Mouse (Mus musculus): ENCODE results near the gene Tmtc1. TPM values are rescaled to one million over a fixed set of nuclear protein-coding genes. Genes with fewer than 3 reads are reported as not detected.

Tmtc1 gene
- polyA plus RNA-seq, 1 experiment from 2014 or later, result 0.66 TPM

DNA sequence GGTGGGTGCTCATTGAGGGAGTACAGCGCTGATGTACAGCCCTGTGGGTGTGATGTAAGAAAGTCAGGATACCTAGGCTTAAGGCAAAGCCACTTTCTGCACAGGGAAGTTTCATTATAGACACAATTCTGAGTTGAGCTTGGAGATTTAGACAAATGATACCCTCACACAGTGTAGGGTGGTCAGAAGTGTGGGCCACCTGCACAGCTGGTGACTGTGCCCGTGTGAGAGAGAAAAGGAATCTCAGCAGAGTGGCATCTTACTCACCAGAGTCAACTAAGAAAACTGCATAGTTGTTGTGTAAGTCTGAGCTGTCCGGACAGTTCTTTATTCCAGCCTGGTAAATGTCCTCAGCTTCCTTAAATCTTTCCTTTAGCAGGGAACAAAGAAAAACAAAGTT is 195.0 kb downstream of the Tmtc1 start:
- 69% methylated on average over 3 of the region's 3 CpGs for WGBS
- Histone ChIP-seq H3K9ac (ENCODE audit: low read depth, low read length) (no peak overlapping the region), H3K4me3 (ENCODE audit: low read length) (no peak overlapping the region), H3K4me2 (ENCODE audit: low read depth, low read length) (no peak overlapping the region), H3K27ac (ENCODE audit: low read length) (no peak overlapping the region), H3K4me1 (ENCODE audit: control insufficient read depth, insufficient read depth, low read length) (peaks cover 5% of the 10 kb centered on the region; the same call in 1 of the 2 replicates), H3K36me3 (ENCODE audit: control insufficient read depth, insufficient read depth, low read length) (no peaks in the 10 kb centered on the region), H3K9me3 (ENCODE audit: control insufficient read depth, low read length) (no peaks in the 10 kb centered on the region), H3K27me3 (replicated peaks; ENCODE audit: control insufficient read depth, insufficient read depth, low read length) (no peaks in the 10 kb centered on the region)
- ATAC-seq, result no peak

DNA sequence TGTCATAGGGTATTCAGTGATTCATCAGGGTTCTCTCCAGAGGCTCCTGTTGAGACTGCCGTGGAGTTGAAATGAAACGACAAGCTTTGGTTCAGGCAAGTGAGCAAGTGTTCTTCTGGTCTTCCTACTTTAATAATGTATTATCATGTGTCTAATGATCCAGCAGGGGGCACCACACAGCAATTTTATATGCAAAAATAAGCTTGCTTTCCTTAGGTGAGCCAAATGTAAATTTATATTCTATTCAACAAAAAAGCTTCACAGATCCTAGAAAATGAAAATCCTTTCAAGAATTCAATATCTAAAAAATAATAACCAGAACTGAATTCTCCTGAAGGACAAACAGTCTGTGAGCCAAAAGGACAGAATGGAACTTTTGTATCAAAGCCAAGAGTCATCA is 195.6 kb downstream of the Tmtc1 start:
- no peak overlapping the region for H3K9ac ChIP-seq (ENCODE audit: low read depth, low read length)
- no peaks in the 10 kb centered on the region for H3K36me3 ChIP-seq (ENCODE audit: control insufficient read depth, insufficient read depth, low read length)
- no peak for ATAC-seq
- no peaks in the 10 kb centered on the region for H3K9me3 ChIP-seq (ENCODE audit: control insufficient read depth, low read length)
- H3K4me3 ChIP-seq (ENCODE audit: low read length), result no peak overlapping the region
- peaks cover 3% of the 10 kb centered on the region; the same call in 1 of the 2 replicates for H3K4me1 ChIP-seq (ENCODE audit: control insufficient read depth, insufficient read depth, low read length)
- no peak overlapping the region for H3K27ac ChIP-seq (ENCODE audit: low read length)
- H3K27me3 ChIP-seq (replicated peaks; ENCODE audit: control insufficient read depth, insufficient read depth, low read length), result no peaks in the 10 kb centered on the region
- WGBS, result 40% methylated on average over 2 of the region's 2 CpGs
- no peak overlapping the region for H3K4me2 ChIP-seq (ENCODE audit: low read depth, low read length)

- WGBS, result 79% methylated on average over 7 of the region's 7 CpGs
- no peak overlapping the region for H3K4me3 ChIP-seq (ENCODE audit: low read length)
- no peak overlapping the region for H3K9ac ChIP-seq (ENCODE audit: low read depth, low read length)
- H3K4me2 ChIP-seq (ENCODE audit: low read depth, low read length), result no peak overlapping the region
- no peaks in the 10 kb centered on the region for H3K9me3 ChIP-seq (ENCODE audit: control insufficient read depth, low read length)
- H3K27ac ChIP-seq (ENCODE audit: low read length), result no peak overlapping the region
- no peaks in the 10 kb centered on the region for H3K27me3 ChIP-seq (replicated peaks; ENCODE audit: control insufficient read depth, insufficient read depth, low read length)
- no peaks in the 10 kb centered on the region for H3K4me1 ChIP-seq (ENCODE audit: control insufficient read depth, insufficient read depth, low read length)
- H3K36me3 ChIP-seq (ENCODE audit: control insufficient read depth, insufficient read depth, low read length), result no peaks in the 10 kb centered on the region
- no peak; the same call in 1 of the 2 replicates for ATAC-seq
These were observed 197.6 kb downstream of the Tmtc1 start for GRCm38 (mm10) chr6:148246544-148246943.

- Histone ChIP-seq H3K4me2 (ENCODE audit: low read depth, low read length) (no peak overlapping the region), H3K9me3 (ENCODE audit: control insufficient read depth, low read length) (no peaks in the 10 kb centered on the region), H3K27ac (ENCODE audit: low read length) (no peak overlapping the region), H3K27me3 (replicated peaks; ENCODE audit: control insufficient read depth, insufficient read depth, low read length) (no peaks in the 10 kb centered on the region), H3K4me1 (ENCODE audit: control insufficient read depth, insufficient read depth, low read length) (no peaks in the 10 kb centered on the region), H3K4me3 (ENCODE audit: low read length) (no peak overlapping the region), H3K9ac (ENCODE audit: low read depth, low read length) (no peak overlapping the region), H3K36me3 (ENCODE audit: control insufficient read depth, insufficient read depth, low read length) (no peaks in the 10 kb centered on the region)
- no peak for ATAC-seq
- 39% methylated on average over 1 of the region's 1 CpGs for WGBS
These were observed 199.4 kb downstream of the Tmtc1 start for GRCm38 (mm10) chr6:148244836-148245235.

DNA sequence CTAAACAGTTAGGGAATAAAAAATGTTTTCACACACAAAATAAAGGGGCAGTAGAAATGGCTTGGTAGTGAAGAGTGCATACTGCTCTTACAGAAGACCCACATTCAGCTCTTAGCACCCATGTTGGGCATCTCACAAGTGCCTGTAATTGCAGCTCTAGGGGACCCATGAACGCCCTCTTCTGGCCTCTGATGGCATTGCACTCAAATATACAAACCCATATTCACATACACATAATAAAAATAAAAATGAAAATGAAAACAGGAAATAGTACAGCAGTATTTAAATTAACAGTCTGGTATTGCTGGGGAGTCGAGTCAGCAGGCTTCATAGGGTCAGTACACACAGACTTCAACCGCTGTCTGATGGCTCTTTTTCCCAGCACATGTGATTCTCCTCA is 201.9 kb downstream of the Tmtc1 start:
- no peaks in the 10 kb centered on the region for H3K27me3 ChIP-seq (replicated peaks; ENCODE audit: control insufficient read depth, insufficient read depth, low read length)
- no peak overlapping the region for H3K9ac ChIP-seq (ENCODE audit: low read depth, low read length)
- no peaks in the 10 kb centered on the region for H3K9me3 ChIP-seq (ENCODE audit: control insufficient read depth, low read length)
- no peak overlapping the region for H3K4me3 ChIP-seq (ENCODE audit: low read length)
- ATAC-seq, result no peak
- H3K4me2 ChIP-seq (ENCODE audit: low read depth, low read length), result no peak overlapping the region
- H3K27ac ChIP-seq (ENCODE audit: low read length), result no peak overlapping the region
- no peaks in the 10 kb centered on the region for H3K4me1 ChIP-seq (ENCODE audit: control insufficient read depth, insufficient read depth, low read length)
- no peaks in the 10 kb centered on the region for H3K36me3 ChIP-seq (ENCODE audit: control insufficient read depth, insufficient read depth, low read length)
- WGBS, result 58% methylated on average over 3 of the region's 3 CpGs

DNA sequence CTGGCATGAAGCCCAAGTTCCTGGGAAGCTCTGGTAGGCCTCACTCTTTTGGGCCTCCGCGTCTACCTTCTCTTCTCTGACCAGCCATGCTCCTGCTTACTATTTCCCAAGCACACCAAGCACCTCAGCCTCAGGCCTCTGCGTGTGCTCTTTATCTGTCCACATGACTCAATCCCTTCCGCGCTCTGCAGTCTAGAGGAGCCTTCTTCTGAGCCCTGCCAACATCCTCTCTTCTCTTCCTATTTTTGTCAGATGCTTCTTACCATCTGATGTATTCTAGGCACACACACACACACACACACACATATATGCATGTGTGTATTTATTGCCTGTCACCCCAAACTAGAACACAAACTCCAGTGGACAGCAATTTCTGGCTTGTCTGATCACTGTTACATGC is 202.5 kb downstream of the Tmtc1 start:
- H3K27me3 ChIP-seq (replicated peaks; ENCODE audit: control insufficient read depth, insufficient read depth, low read length), result no peaks in the 10 kb centered on the region
- no peak overlapping the region for H3K9ac ChIP-seq (ENCODE audit: low read depth, low read length)
- H3K4me3 ChIP-seq (ENCODE audit: low read length), result no peak overlapping the region
- no peaks in the 10 kb centered on the region for H3K36me3 ChIP-seq (ENCODE audit: control insufficient read depth, insufficient read depth, low read length)
- H3K4me1 ChIP-seq (ENCODE audit: control insufficient read depth, insufficient read depth, low read length), result no peaks in the 10 kb centered on the region
- ATAC-seq, result no peak
- 92% methylated on average over 5 of the region's 5 CpGs for WGBS
- no peaks in the 10 kb centered on the region for H3K9me3 ChIP-seq (ENCODE audit: control insufficient read depth, low read length)
- H3K27ac ChIP-seq (ENCODE audit: low read length), result no peak overlapping the region
- H3K4me2 ChIP-seq (ENCODE audit: low read depth, low read length), result no peak overlapping the region

GRCm38 (mm10) chr6:148239311-148239710 is 204.9 kb downstream of the Tmtc1 start:
- no peak overlapping the region for H3K4me3 ChIP-seq (ENCODE audit: low read length)
- no peaks in the 10 kb centered on the region for H3K9me3 ChIP-seq (ENCODE audit: control insufficient read depth, low read length)
- whole genome bisulfite sequencing, result 100% methylated on average over 1 of the region's 1 CpGs
- no peak overlapping the region for H3K9ac ChIP-seq (ENCODE audit: low read depth, low read length)
- no peaks in the 10 kb centered on the region for H3K27me3 ChIP-seq (replicated peaks; ENCODE audit: control insufficient read depth, insufficient read depth, low read length)
- no peaks in the 10 kb centered on the region for H3K36me3 ChIP-seq (ENCODE audit: control insufficient read depth, insufficient read depth, low read length)
- ATAC-seq, result no peak
- no peak overlapping the region for H3K4me2 ChIP-seq (ENCODE audit: low read depth, low read length)
- no peaks in the 10 kb centered on the region for H3K4me1 ChIP-seq (ENCODE audit: control insufficient read depth, insufficient read depth, low read length)
- no peak overlapping the region for H3K27ac ChIP-seq (ENCODE audit: low read length)

- WGBS, result 76% methylated on average over 5 of the region's 5 CpGs
- H3K9ac ChIP-seq (ENCODE audit: low read depth, low read length), result no peak overlapping the region
- H3K27ac ChIP-seq (ENCODE audit: low read length), result no peak overlapping the region
- no peaks in the 10 kb centered on the region for H3K27me3 ChIP-seq (replicated peaks; ENCODE audit: control insufficient read depth, insufficient read depth, low read length)
- H3K4me1 ChIP-seq (ENCODE audit: control insufficient read depth, insufficient read depth, low read length), result no peaks in the 10 kb centered on the region
- H3K9me3 ChIP-seq (ENCODE audit: control insufficient read depth, low read length), result no peaks in the 10 kb centered on the region
- H3K36me3 ChIP-seq (ENCODE audit: control insufficient read depth, insufficient read depth, low read length), result no peaks in the 10 kb centered on the region
- H3K4me3 ChIP-seq (ENCODE audit: low read length), result no peak overlapping the region
- H3K4me2 ChIP-seq (ENCODE audit: low read depth, low read length), result no peak overlapping the region
- no peak for ATAC-seq
These were observed 206.7 kb downstream of the Tmtc1 start for GRCm38 (mm10) chr6:148237453-148237852.

DNA sequence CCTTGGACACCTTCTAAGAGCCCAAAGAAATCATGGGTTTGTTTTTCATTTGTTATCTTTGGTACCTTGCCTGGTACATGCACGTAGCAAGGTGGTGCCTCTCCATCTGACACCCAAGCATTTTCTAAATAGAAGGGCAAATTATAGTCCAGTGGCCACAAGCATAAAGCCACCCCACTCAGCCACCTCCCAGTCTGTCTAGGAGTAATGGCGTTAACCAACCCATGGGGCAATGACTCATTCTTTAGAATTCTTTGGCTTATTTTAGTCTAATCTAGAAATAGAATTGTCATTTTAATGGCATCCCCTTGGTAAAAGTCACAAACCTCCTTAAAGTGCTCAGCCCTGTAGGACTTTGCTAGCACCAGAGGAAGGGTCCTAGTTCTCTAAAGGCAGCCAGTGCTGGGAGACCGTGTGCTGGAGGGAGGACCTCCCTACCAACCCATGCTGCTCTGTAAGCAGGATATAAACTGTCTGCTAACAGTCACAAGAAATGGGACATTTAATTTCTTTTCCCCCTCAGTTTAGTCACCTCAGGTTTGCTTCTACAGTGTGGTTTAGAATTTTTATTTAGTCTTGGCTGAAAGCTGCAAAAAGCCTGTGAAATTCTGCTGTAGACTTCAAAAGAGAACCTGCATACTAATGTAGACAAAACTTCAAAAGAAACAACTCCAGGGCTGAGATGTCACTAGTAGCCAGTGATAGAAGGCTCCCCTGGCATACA is 209.9 kb downstream of the Tmtc1 start:
- no peak for ATAC-seq
- WGBS, result 76% methylated on average over 3 of the region's 3 CpGs
- Histone ChIP-seq H3K9ac (ENCODE audit: low read depth, low read length) (no peak overlapping the region), H3K9me3 (ENCODE audit: control insufficient read depth, low read length) (no peaks in the 10 kb centered on the region), H3K4me3 (ENCODE audit: low read length) (no peak overlapping the region), H3K4me2 (ENCODE audit: low read depth, low read length) (no peak overlapping the region), H3K36me3 (ENCODE audit: control insufficient read depth, insufficient read depth, low read length) (no peaks in the 10 kb centered on the region), H3K27me3 (replicated peaks; ENCODE audit: control insufficient read depth, insufficient read depth, low read length) (no peaks in the 10 kb centered on the region), H3K27ac (ENCODE audit: low read length) (no peak overlapping the region), H3K4me1 (ENCODE audit: control insufficient read depth, insufficient read depth, low read length) (no peaks in the 10 kb centered on the region)

- Histone ChIP-seq H3K4me2 (ENCODE audit: low read depth, low read length) (no peak overlapping the region), H3K4me3 (ENCODE audit: low read length) (no peak overlapping the region), H3K4me1 (ENCODE audit: control insufficient read depth, insufficient read depth, low read length) (no peaks in the 10 kb centered on the region), H3K27me3 (replicated peaks; ENCODE audit: control insufficient read depth, insufficient read depth, low read length) (no peaks in the 10 kb centered on the region), H3K36me3 (ENCODE audit: control insufficient read depth, insufficient read depth, low read length) (no peaks in the 10 kb centered on the region), H3K9ac (ENCODE audit: low read depth, low read length) (no peak overlapping the region), H3K9me3 (ENCODE audit: control insufficient read depth, low read length) (no peaks in the 10 kb centered on the region), H3K27ac (ENCODE audit: low read length) (no peak overlapping the region)
- WGBS, result 61% methylated on average over 3 of the region's 3 CpGs
- no peak for ATAC-seq
These were observed 216.6 kb downstream of the Tmtc1 start for GRCm38 (mm10) chr6:148227542-148227941.

All from intestine, embryonic 16.5 days (tissue).